8 mouse cellular contexts compared by ENCODE assay signal in the genomic region with DNA sequence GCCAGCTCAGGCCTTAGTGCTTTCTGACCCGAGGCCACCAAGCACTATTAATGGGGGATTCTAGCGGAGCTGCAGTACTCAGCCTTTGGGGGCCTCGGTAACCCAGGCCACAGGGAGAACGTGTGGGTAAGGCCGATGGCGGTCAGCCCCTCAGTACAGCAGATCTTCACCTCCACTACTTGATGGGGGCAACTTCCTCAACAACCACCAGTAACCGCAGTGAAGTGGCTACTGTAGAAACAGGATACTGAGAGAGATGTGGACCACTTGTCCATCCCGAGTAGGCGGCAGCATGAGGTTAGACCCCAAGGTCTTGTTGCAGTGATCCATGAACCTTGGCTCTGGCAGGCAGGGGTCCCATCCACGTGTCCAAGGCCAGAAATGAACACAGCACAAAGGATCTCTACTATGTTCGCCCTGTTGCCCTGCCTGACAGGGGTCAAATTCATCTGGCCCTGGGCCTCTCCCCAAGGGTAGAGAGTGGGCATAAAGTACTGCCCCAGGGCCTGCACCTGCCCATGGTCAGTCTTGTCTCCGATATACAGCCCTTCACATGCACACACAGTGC.
DNase-seq lines count a peak whose midpoint lies in the region; ATAC-seq and TF ChIP-seq lines count a peak whose summit lies in the region.

No protein-coding gene starts in this region.

- WGBS in spleen, adult 2 months: 33% methylated on average over 12 of the region's 12 CpGs
- WGBS in forebrain, embryonic 15.5 days: 61% methylated on average over 12 of the region's 12 CpGs
- 37% methylated on average over 12 of the region's 12 CpGs for WGBS in limb, embryonic 15.5 days

- H3K4me2 ChIP-seq in forebrain, embryonic 15.5 days (replicated peaks): peak overlapping the region; percentile 90
- peak overlapping the region; percentile 85 for H3K4me2 ChIP-seq in limb, embryonic 15.5 days

- peak overlapping the region; percentile 53; the same call in 1 of the 2 replicates for H3K4me3 ChIP-seq in spleen, adult 2 months (ENCODE audit: extremely low read depth, insufficient read depth, insufficient read length)
- peak overlapping the region; percentile 45 for H3K4me3 ChIP-seq in forebrain, embryonic 15.5 days
- H3K4me3 ChIP-seq in limb, embryonic 15.5 days: peak overlapping the region; percentile 51

- peaks cover 17% of the 10 kb centered on the region; the same call in 1 of the 2 replicates for H3K4me1 ChIP-seq in spleen, adult 2 months (ENCODE audit: control insufficient read depth, insufficient read depth, insufficient read length)
- peaks cover 15% of the 10 kb centered on the region for H3K4me1 ChIP-seq in forebrain, embryonic 15.5 days
- H3K4me1 ChIP-seq in limb, embryonic 15.5 days: peaks cover 65% of the 10 kb centered on the region

- H3K27me3 ChIP-seq in spleen, adult 2 months (ENCODE audit: control insufficient read depth, insufficient read depth, low read length): no peaks in the 10 kb centered on the region
- no peaks in the 10 kb centered on the region for H3K27me3 ChIP-seq in forebrain, embryonic 15.5 days
- no peaks in the 10 kb centered on the region for H3K27me3 ChIP-seq in limb, embryonic 15.5 days
- no peaks in the 10 kb centered on the region for H3K27me3 ChIP-seq in splenic B cell, adult 2 months (ENCODE audit: control insufficient read depth, insufficient read depth, low read length, poor library complexity, severe bottlenecking)

- no peak for TF ChIP-seq POLR2A in spleen, adult 2 months (IDR thresholded peaks at IDR 0.05; ENCODE audit: low read depth, low read length)

- peak; percentile 21 for ATAC-seq in forebrain, embryonic 15.5 days (replicated peaks)
- ATAC-seq in limb, embryonic 15.5 days (ENCODE audit: insufficient number of reproducible peaks, low FRiP score, low TSS enrichment, low read depth): no peak

- no peak for TF ChIP-seq CTCF in spleen, adult 2 months (IDR thresholded peaks at IDR 0.05; ENCODE audit: extremely low read depth, insufficient read depth, insufficient read length, insufficient replicate concordance)

- no peaks in the 10 kb centered on the region for H3K9me3 ChIP-seq in forebrain, embryonic 15.5 days
- H3K9me3 ChIP-seq in limb, embryonic 15.5 days: no peaks in the 10 kb centered on the region

- H3K9ac ChIP-seq in forebrain, embryonic 15.5 days (replicated peaks): peak overlapping the region; percentile 58; the same call in 1 of the 2 replicates
- peak overlapping the region; percentile 65 for H3K9ac ChIP-seq in limb, embryonic 15.5 days

- H3K36me3 ChIP-seq in spleen, adult 2 months (ENCODE audit: control insufficient read depth, insufficient read depth, low read length): peaks cover 2% of the 10 kb centered on the region
- peaks cover 13% of the 10 kb centered on the region for H3K36me3 ChIP-seq in forebrain, embryonic 15.5 days
- peaks cover 33% of the 10 kb centered on the region for H3K36me3 ChIP-seq in limb, embryonic 15.5 days
- peaks cover 3% of the 10 kb centered on the region; the same call in 1 of the 2 replicates for H3K36me3 ChIP-seq in splenic B cell, adult 2 months (ENCODE audit: control insufficient read depth, insufficient read depth, low read length, poor library complexity, severe bottlenecking)

- DNase-seq in spleen, adult 2 months (ENCODE audit: low read depth in 1 of 2, low spot score in 2 of 2): no peak
- DNase-seq in spleen, postnatal 14 days (ENCODE audit: low spot score in 2 of 2): no peak
- DNase-seq in splenic B cell, adult 2 months (ENCODE audit: low read depth, low spot score): peak; percentile 18
- no peak for DNase-seq in retina, postnatal 1 day
- DNase-seq in embryo, embryonic 11 days: no peak
- DNase-seq in right cerebral cortex, postnatal 14 days: no peak

- H3K27ac ChIP-seq in spleen, adult 2 months (ENCODE audit: insufficient read depth, low read length): peak overlapping the region; percentile 62
- H3K27ac ChIP-seq in forebrain, embryonic 15.5 days (replicated peaks): no peak overlapping the region
- peak overlapping the region; percentile 95 for H3K27ac ChIP-seq in limb, embryonic 15.5 days
